Mouse (Mus musculus): ENCODE data around the gene Vwa2.

The Vwa2 gene

DNA sequence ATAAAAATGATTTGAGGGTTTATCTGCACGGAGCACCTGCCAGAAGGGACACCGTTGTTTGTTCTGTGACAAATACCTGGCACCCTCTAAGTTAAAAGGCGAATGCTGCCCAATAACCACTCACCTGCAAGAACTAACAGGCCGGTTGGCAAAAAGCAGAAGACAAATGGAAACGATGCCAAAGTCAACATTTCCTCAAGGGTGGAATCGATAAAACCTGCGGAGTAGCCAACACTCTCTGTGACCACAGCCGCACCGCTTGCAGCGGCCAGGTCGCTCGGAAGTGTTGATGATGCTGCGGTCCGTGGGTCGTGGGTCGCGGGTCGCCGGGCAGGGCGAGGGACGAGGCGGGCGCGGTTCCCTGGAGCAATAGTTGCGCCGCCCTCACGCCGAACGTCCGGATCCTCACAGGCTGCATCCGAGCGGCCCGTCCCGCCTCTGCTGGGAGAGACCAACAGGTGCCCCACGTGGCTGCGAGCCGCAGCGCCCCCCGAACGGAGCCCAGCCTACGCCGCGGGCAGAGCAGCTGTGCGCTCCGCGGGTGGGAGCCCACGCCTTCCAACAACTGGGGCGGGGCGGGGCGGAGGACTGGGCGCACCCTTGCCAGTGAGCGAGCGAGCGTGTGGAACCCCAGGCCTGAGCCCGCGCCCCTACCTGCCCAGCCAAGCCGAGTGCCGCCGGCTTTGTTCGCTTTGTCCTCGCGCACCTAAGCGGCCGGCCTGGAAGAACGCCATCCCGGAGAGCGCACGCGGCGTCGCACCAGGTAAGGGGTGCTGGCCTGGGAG is at the start of gene Vwa2:
Gene Vwa2, plus strand, starts transcription at position 434 of the 785 bp plus-strand sequence.
- DNase-seq (ENCODE audit: low read depth, low spot score) = peak; percentile 34

DNA sequence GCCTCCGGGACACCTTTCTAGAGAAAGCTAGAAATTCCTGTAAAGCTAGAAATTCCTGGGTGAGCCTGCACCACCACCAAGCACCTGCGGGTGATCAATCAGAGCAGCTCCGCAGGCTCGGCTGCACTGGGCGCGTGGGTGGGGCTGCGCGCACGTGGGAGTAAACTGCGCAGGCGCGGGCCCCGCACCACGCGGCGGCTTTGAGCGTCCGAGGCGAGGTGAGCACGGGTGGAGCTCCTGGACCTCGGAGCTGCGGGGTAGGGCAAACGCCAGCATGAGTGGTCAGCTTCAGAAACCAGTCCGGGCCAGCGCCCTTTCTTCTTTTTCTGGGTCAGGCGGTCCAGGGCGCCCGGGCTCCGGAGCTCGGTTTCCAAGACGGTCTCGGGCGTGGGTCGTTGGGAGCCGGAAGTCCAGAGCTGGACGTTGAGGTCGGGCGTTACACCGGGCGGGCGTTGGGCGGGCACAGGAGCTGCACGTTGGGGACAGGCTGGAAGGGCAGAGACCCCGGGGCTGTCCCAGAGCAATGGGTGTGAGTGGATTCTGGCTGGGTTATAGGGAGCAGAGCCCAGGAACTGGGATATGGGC is 47.9 kb upstream of the Vwa2 start, which contains the start of gene Tdrd1:
Gene Tdrd1, plus strand, starts transcription at position 163 of the 585 bp plus-strand sequence.
- DNase-seq (ENCODE audit: low read depth, low spot score) = no peak

DNA sequence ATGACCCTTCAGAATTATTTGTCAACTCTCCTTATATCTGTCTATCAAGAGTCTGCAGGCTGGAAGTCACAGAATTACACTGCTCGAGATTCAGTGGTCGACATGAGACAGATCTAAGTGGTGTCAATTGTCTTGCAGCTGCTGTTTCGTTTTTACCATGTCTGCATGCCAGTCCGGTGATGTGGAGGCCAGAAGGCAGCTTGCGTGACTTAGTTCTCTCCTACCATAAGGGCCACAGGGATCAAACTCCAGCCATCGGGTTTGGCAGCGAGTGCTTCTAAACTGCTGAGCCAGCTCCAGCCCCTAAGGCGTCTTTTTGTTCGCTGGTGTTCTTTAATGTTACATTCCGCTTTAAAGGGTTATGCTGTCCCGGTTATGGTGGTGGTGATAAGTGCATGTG is 45.7 kb upstream of the Vwa2 start:
- DNase-seq (ENCODE audit: low read depth, low spot score) = no peak

DNA sequence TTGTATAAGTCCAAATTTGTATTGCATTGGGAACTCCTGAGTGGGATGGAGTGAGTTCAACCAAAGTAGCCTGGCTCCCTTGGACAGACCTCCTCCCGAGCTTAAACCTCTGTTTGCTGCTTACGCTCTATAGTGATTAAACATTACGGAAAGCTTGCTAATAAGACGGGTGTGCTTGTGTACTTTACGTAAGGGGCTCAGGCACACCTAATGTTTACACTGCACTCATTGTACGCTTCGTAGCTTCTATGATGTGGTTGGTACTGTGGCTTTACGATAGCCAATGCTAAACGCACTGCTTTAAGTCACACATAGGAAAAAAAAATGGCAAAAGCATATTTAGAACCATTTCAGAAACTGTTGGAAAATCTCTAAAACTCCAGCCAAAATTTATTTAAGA is 44.8 kb upstream of the Vwa2 start:
- DNase-seq (ENCODE audit: low read depth, low spot score) = no peak

DNA sequence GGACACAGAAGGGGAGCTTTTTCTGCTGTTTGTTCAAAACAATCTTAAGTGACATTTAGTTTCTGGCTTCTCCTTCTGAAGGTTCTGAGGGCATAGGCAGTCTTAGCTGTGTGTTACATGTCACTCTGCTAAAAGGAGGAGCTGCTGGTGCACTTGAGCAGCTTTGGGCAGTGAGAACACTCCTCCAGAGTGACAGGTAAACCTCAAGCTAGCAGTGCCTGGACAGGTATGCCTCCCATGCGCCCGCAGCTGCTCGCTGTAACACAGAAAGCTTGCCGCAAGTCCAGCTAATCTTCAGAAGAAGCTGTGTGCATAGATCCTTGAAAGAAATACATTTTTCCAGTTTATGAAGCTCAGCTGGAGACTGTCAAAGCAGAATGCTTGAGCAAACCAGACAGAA is 43.9 kb upstream of the Vwa2 start:
- no peak for DNase-seq (ENCODE audit: low read depth, low spot score)

DNA sequence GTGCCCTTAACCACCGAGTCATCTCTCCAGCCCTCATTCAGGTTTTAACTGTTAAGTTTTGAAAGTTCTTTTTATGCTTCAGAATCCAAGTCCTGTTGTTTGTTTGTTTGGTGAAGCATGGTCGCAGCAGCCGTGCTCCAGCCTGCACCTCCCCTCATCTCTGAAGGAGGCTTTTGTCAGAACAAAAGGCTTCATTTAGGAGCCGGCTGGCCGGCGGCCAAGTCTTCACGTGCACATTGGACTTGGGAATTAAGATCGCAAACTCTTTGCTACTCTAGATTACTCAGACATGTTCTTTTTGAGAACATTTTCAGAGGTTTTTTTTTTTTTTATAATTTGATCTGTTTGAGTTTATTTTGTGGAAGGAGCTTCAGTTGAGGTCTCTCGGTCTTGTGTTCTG is 38.7 kb upstream of the Vwa2 start:
- DNase-seq (ENCODE audit: low read depth, low spot score) = no peak

DNA sequence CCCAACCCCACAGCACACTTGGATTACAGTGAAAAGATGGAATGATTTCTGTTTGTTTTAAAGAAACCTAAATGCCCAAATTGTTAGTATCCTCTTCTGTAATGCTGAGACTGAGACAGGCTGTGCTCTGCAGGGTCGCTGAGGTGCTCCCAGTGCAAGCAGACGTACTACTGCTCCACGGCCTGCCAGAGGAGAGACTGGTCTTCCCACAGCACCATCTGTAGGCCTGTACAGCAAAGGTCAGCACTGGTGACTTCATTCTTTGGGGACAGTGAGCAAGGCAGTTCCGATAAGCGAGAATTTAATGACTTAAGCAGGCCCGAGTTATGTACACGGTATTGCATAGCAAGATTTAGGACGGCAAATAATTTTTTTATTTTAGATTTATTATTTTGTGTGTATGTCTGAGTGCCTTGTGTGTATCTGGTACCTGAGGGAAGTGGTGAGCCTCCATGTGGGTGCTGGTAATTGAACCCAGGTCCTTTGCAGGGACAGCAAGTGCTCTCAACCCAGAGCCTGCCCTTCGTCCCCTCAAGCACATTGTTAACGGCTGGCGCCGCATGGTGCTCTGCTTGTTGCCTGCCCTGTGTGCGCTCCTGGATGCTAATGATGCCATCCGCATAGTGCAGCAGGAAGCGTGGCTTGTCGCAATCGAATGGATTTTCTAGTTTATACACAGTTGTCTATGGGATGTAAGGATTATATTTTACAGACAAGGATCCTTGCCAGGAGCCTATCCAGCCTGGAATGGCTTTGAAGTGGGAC is 34.9 kb upstream of the Vwa2 start:
- DNase-seq (ENCODE audit: low read depth, low spot score) = no peak

DNA sequence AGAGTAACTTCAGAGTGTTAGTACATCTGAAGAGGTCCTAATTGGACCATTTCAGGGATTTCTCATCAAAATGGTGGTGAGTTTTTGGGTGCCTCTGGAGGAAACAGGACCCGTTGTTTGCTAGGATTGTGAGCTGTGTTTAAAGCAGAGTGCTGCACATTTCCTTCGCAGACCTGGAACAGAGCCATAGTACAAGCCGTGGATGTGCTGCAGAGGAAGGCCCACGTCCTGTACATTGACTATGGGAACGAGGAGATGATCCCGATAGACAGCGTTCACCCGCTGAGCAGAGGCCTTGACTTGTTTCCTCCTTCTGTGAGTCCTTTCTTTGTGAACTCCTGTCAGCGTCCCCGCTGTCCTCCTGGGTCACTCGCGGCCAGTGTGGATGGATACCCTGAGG is 31.1 kb upstream of the Vwa2 start:
- no peak for DNase-seq (ENCODE audit: low read depth, low spot score)

DNA sequence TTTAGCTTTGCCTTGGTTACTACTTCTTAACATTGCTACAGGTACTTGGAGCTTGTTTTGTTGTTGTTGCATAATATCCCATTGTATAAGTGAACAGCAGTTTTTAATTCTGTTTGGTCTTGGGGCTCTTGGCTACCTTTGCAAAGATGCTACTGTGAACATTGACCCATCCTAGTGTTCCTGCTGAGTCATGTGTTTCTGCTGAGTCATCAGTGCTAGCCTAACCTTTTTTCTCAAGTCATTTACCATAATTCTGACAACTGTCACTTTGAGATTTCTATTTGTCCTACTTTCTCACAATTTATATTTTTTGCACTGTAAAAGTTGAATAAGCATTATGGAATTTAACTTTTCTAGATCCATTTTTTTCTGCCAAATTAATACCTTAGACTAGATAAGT is 21.5 kb upstream of the Vwa2 start:
- DNase-seq (ENCODE audit: low read depth, low spot score) = no peak

DNA sequence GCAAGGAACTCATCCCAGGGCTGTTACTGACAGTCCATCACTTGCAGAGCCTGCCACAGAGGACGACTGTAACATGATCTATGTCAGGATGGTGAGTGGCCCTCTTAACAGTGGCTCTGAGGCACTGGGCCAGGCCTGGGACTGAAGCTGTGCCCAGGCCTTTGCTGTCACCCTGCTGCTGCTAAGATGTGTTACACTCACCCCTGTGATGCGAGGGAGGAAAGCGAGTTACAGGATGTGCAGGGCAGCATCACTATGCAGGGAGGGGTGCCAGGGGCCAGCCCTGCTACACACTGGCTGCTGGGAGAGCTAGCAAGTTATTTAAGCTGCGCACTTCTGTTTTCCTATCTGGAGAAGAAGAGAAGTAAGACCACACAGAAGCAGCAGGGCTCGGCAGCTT is 17.6 kb upstream of the Vwa2 start:
- no peak for DNase-seq (ENCODE audit: low read depth, low spot score)

DNA sequence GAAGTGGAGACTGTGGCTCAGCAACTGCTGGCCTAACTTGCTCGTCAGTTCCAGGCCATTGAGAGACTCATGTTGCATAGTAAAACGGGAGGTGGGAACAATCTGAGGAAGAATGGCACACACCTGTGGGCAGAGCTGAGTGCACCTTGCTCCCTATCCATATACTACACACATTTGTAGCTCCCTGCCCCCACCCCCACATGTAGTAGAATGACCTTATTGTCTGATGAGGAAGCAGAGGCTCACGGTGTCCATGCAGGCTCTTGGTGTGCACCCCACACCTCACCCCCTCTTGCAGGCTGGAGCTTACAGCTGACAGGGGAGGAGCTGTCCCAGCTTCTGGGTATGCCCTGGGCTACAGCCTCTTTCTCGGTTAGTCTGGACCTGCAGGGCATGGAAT is 6.3 kb upstream of the Vwa2 start:
- DNase-seq (ENCODE audit: low read depth, low spot score) = no peak

DNA sequence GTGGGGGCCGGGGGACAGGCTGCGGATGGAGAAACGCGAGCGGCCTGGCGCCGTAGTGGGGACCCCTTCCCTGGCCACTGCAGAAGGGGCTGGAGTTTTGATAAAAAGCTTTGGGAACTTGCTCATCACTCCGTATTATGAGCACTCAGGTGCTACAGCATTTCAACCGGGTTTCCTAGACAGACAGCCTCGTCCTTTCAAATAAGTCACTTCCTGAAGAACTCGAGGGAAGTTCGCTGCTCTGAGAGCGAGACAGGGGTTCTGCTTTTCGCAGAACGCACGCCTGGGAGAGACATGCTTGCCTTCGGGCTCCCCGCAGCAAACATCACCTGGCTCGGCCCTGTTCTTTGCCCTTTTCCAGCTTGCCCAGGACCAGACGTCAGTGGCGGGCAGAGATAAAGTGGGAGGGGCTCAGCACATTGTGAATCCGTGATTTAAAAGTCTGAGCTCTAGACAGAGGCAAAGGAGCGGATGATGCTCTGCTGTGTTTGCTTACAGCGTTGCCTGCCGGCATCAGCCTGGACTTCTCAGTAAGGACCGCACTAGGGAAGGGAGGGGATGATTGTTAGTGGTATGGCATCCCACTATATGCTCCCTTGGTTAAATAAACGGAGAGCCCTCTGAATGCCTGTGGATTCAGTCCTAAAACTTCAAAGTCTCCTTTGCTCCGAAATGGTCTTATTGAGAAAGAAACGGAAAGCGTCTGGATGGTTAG is 709 bp downstream of the Vwa2 start:
- peak; percentile 7 for DNase-seq (ENCODE audit: low read depth, low spot score)

DNA sequence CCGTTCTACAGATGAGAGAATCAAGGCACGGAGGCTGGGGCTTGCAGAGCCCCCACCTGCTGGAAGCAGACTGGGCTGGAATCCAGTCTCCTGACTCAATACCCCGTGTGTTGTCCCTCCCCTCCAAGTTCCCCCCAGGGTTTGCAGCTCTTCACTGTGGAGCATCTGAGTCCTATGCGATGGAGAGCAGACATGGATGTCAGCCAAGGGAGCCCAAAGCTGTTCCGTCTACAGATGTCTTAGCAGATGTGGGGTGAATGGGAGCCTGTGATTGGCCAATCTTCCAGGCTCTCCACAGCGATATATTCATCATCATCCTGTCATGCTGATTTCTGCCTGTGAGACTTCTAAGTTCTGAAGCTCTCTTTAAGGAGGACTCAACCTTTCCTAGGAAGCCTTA is 3.3 kb downstream of the Vwa2 start:
- no peak for DNase-seq (ENCODE audit: low read depth, low spot score)

DNA sequence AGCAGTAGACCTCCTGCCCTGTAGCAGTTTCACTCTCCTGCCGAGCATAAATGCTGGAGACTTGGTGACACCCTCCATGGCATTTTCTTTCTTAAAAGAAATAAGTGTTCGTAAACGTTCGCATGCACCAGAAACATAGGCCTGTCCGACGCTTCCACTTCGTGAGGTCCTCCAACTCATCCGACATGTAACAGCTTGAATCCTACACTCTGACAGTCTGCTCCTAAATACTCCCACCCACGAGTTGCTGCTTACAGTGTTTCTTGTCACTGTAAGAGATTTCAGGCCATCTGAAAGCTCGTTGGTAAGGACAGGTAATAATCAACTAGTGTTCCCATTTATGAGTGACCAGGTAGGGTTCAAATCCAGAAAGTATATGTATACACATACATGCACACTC is 13.8 kb downstream of the Vwa2 start:
- DNase-seq (ENCODE audit: low read depth, low spot score) = no peak

DNA sequence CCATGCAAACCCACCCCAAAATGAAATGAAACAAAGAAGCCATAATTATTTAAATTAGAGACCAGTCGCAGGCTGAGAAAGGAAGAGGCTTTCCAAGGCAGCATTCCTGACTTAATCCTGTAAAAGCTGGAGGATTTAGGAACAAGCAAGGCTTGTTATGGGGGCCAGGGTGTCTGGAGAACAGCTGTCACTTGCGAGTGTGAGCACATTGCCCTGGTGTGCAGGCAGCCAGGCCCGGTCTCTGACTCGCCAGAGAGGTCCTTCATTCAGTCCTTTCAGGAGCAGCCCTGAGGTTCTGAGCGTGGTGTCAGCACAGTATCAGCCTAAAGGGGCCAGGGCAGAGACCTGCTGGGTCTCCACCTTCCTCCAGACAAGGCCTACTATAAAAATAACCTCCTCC is 14.6 kb downstream of the Vwa2 start:
- no peak for DNase-seq (ENCODE audit: low read depth, low spot score)

DNA sequence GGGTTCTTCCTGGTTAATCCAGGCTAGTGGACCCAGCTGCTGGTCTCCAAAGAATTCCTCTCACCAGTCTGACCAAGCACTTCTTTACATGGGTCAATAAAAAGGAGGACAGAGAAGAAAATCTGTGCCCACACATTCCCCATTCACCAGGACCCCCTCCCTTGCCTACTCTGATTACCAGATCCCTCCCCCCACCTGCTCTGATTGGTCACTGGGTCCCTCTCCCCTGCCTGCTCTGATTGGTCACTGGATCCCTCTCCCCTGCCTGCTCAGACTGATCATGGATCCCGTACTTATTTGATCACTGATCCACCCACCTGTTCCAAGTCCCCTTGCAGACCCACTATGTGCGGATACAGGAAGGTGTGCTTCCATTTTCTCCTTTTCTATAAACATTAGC is 17.4 kb downstream of the Vwa2 start:
- no peak for DNase-seq (ENCODE audit: low read depth, low spot score)

DNA sequence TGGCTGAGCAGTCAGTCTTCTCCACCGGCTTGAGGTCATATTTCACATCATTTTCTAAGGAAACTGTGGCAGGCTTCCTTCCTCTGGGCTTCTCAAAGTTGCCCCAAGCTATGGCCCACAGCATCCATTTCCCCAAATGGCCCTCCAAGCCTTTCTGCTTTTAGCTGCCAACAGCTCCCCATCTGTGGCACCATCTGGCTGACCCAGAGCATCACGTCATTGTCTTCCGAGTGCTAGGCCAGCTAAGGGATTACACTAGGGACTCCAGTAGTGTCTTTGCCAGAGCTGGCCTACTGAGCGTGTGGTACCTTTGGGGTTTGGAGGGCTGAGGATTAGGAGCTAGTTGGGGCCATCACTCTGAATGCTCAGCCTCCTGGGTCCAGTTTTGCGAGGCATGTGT is 18.5 kb downstream of the Vwa2 start:
- DNase-seq (ENCODE audit: low read depth, low spot score) = no peak

DNA sequence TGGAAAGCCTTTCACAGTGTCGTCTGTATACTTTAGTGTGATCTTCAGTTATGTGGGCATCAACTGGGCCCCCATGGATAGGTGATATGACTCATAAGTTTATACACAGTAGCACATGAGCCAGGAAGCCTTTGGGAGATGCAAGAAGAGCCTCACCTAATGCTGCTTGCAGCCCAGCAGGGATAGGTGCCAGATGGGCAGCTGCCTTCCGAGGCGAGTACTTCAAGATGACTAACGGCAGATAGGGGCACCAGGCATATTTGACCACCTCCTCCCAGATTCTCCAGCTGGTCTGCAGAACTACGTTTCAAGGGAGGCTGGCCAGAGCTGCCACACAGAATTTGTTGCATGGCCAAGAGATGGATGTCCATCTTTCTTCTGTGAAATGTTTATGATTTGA is 19.3 kb downstream of the Vwa2 start:
- DNase-seq (ENCODE audit: low read depth, low spot score) = no peak

DNA sequence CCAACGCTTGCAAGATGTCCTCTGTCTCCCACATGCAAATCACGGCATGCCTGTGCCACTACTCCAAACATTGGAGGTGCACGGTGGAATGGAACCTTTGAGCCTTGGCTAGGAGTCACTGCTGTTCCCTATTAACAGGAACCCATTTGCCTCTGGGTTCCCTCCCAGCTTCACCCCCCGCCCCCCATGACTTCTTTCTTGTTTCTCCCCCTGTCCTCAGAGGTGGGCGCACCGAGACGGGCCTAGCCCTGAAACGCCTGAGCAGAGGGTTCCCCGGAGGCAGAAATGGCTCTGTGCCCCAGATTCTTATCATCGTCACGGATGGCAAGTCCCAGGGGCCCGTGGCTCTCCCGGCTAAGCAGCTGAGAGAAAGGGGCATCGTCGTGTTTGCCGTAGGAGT is 23.6 kb downstream of the Vwa2 start:
- no peak for DNase-seq (ENCODE audit: low read depth, low spot score)

DNA sequence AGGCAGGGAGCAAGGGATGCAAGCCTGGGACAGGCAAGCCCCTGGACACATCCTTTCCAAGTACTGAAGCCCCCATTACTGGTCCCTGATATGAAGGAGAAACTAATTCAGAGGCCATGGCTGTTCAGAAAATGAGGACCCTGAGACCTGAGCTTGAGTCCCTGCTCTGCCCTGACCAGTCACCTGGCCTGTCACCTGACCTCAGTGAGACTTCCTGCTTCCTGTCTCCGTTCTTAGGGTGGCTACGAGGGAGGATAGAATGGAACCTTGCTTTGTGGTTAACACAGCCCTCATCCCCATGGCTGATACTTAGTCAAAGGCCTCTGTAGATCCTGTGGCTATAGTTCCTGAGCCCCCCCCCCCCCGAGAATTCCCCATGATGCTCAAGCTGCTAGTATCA is 30.0 kb downstream of the Vwa2 start:
- DNase-seq (ENCODE audit: low read depth, low spot score) = no peak

DNA sequence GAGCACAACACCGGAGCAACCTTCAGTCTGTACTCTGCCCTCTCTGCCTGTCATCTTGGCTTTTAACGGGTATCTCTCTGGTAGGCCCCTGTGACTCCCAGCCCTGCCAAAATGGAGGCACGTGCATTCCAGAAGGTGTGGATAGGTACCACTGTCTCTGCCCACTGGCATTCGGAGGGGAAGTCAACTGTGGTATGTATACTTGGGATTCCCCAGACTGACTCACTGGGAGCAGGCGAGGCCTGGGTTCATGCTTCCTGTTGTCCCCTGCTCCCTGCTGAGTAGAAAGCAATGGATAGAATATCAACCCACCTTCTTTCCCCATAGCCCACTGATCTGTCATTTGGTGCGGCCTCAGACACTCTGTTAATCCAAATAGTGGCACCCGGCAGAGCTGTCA is 31.3 kb downstream of the Vwa2 start:
- DNase-seq (ENCODE audit: low read depth, low spot score) = no peak

DNA sequence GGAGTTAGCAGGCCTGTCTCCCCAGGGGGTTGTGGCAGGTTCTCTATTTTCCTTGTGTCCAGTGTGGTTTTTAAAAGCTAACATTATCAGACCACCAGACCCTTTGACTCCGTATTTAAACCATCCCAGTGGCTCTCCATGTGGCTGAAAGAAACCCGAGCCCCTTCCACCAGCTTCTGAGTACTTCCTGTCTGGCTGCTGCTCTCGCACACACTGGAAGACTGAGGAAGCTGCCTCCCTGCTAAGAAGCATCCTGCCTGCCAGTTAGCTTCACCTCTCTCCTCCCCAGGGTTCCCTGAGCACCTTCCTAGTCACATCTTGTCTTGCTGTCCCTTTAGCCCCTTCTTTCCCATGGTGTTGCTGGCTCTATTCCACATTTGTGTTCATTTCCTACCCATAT is 33.8 kb downstream of the Vwa2 start:
- no peak for DNase-seq (ENCODE audit: low read depth, low spot score)
